Mouse (Mus musculus) cerebellum, adult 2 months (tissue): Measurements from ENCODE around the gene Ugt1a5.
"Not testable (repeated sequence)": the region's sequence is repeated elsewhere in the genome, so short reads cannot be mapped to it uniquely, and the experiment has no call there.

ENCODE experiments used
- CTCF ChIP-seq: fragments of 200-500 bp; IDR thresholded peaks from 2 replicates; pipeline ENCODE4 v1.5.1; 2011; ENCODE audit warnings: low read depth, mild to moderate bottlenecking, control low read depth, low read length, moderate library complexity, borderline replicate concordance; ENCODE audit not compliant: insufficient read depth
- POLR2A ChIP-seq: fragments of 200-500 bp; IDR thresholded peaks from 2 replicates; pipeline ENCODE4 v1.6.1; 2011; ENCODE audit warnings: low read length, control low read depth, borderline replicate concordance; ENCODE audit not compliant: insufficient read depth

DNA sequence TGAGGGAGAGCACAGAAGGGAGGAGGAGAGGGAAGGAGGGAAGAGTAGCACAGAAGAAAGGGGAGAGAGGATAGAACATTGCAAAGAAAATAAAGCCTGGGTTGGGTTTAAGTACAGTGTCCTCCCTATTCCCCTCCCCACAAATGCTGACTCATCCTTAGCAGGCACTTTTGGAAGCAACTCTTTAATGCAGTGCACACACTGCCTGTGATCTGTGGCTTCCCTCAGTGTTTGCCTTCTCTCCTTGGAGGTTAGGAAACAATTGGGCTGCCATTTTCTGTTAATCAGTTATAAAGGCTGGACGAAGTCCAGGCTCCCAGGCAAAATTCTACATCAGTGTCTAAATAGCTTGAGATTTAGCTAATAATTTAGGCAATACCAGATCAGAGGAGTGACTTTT, 25.3 kb upstream of the Ugt1a5 start:
- not testable (repeated sequence) for TF ChIP-seq CTCF, POLR2A
